Mouse (Mus musculus) frontal cortex, postnatal 10 days (tissue): Measurements from ENCODE around the gene Trim72.
"Not testable (repeated sequence)": the region's sequence is repeated elsewhere in the genome, so short reads cannot be mapped to it uniquely, and the experiment has no call there.

Source experiments
- DNase-seq, 2 experiments: peaks; one replicate each; pipeline ENCODE4 v3.0.0; 2022; ENCODE audit warnings: low spot score in 2 of 2, mixed read lengths in 1 of 2

Trim72 gene

DNA sequence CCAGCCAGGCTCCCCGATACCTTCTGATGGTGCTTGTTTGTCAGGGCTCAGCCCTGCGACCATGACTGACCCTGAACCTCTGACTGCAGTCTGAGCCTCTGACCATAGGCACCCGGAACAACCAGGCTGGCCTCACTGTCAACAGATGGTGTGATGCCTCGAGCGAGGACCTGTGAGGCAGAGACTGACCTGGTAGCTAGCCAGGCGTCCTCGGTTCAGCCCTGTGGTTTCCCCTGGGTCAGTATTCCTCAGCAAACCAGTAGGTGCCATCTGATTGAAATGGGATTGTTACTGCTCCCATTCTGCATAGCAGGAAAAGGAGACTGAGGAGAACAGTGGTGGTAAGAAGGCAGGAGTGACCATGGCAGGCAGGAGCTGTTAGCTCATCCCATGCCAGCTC lies 2.4 kb downstream of the Trim72 start:
- DNase-seq, result no peak

DNA sequence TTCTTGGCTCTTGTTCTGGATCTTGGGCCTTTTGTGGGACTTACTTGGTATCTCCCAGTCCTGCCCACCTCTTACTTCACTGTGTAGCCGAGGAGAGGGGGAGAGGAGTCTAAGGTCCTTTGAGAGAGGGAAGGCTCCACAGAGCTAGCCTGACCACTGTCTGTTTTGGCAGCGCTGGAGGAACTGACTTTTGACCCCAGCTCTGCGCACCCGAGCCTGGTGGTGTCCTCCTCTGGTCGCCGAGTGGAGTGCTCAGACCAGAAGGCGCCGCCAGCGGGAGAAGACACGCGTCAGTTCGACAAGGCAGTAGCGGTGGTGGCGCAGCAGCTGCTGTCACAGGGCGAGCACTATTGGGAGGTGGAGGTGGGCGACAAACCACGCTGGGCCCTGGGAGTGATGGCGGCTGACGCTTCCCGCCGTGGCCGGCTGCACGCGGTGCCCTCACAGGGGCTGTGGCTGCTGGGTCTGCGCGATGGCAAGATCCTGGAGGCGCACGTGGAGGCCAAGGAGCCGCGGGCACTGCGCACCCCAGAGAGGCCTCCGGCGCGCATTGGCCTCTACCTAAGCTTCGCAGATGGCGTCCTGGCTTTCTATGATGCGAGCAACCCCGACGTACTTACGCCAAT lies 6.1 kb downstream of the Trim72 start:
- no peak for DNase-seq

DNA sequence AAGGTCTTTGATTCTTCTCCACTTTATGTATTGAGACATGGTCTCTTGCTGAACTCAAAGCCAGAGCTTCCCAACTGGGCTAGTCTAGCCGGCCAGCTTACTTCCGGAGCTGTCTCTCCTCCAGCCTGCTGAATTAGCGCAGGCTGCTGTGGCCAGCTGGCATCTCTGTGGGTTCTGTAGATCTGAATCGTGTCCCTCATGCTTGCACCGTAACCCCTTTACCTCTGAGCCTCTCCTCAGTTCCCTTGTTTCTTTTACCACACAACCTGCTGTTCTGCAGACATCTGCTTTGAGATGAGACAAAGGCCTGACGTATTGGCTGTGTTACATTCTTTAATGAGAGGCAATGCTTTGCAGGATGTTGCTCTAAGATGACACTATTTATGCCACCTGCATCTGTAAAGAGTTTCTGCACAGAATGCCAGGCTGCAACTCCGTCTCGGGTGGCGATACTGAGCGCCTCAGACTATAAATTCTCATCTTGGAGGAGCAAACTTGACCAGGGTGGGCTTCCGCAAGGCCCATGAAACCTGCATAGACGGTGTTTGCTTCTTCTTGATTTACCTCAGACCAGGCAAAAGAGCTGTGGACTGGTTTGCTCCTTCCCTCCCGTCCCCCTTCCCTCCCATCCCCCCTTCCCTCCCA lies 8.5 kb downstream of the Trim72 start:
- DNase-seq, result no peak

DNA sequence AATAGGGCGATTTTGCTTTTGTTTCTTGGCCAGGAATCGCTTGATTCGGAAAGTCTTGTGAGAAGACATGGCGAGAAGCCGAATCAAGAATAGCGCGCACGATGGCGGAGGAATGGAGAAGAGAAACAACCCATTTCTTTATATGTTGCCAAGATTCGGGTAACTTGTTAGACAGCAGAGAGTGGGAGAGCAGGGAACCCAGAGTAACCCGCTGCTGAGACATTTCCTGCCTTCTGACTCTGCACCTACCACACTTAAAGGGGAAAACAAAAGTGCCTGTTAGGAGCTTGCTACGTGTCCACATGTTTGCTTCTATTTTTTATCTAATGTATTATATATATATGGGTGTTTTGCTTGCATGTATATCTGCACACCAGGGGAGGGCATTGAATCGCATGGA lies 9.4 kb downstream of the Trim72 start:
- DNase-seq, result no peak

DNA sequence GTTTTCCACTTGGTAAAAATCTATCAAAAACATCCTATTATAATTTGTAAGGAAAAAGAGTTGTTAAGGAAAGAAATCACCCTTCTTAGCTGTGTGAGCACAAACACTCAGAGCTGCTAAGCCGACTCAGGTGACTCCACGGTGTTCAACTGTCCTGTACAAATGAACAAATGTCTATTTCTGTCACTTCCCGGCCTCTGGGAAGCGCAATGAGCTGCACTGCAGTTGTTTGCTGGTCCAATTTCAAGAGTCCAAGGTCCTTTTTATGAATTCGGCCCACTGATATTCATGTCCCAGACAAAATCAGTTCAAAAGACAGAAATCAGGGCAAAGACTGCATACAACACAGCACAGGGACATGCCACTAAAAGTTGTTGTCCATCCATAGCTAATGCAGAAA lies 12.4 kb downstream of the Trim72 start:
- DNase-seq, result not testable (repeated sequence)

DNA sequence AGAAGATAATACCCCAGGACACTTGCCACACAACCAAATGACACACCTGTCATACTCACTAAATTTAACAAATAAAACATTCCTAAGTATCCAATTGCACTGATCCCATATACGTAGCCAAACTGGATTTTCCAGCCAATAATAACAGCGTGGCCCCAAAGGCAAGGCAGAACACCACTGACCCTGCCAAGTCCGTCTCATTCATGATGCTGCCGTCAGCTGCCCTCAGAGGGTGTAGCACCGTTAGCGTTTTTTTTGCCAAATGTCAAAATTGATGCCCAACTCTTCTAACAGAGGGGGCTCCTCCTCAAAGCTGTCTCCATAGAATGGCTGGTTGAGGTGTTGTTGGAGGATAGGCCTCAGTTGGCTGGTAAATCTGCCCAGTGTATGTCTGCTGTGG lies 12.9 kb downstream of the Trim72 start:
- DNase-seq, result no peak

DNA sequence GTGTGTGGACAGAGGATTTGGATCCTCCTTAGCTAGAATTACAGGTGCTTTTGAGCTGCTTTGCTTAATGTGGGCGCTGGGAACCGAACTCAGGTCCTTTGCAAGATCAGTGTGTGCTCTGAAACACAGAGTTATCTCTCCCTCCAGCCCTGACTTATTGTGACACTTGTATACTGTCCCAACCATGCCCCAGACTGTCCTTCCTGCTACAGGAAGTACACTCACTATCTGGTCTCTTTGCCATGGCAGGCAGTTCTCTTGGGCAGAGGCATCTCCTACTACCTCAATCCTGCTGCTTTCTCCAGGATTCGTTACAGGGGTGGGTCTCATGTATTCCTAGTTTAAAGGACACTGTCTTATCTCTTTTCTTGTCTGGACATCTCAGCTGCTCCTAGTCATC lies 14.5 kb downstream of the Trim72 start:
- DNase-seq, result no peak

DNA sequence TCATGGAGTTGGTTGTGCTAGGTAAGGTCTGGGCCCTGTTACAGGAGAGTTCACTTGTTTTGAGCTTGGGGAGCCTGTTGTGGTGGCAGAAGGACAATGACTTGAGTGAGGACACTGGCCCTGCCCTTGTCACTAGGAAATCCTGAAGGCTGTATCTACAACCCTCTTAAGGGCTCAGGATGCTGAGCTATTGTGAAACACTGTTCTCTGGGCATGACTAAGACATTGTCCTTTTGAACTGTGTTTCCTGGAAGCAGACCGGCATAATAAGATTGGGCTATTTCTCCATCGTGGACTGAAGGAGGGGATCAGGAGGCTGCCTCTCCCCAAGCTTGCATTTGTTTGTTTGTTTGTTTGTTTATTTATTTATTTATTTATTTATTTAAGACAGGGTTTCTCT lies 15.4 kb downstream of the Trim72 start:
- DNase-seq, result no peak

DNA sequence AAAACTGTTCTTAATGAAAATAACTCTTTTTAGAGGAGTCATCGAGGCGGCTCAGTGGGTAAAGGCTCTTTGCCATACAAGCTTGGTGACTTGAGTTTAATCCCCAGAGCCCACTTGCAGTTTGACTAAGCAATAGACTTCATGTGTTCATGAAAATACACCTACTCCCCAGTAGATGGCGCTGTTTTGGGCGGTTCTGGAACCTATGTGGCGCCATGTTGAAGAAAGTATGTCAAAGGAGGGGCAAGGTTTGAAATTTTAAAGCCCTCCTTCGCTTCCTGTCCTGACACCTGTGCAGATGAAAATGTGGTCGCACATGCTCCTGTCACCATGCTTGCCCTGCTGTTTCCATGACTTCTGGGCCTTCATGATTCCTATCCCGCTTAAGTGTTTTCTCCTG lies 19.2 kb downstream of the Trim72 start:
- DNase-seq, result no peak

DNA sequence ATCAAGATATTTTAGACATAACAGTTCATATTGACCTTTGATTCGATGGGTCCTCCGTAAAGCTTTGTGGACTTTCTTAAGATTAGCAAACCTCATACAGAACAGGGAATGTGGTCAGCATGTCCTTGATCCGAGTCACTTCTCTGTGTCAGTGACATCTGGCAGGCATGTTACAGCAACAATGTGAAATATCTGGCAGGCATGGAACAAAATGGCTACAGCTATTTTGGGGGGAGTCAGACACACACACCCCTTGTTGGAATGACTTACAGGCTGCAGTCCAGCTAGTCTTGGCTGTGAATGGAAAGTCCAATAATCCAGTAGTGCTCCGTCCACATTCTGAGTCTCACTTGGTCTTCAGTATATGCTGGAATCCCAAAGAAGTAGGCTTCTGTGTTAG lies 19.8 kb downstream of the Trim72 start:
- no peak for DNase-seq

DNA sequence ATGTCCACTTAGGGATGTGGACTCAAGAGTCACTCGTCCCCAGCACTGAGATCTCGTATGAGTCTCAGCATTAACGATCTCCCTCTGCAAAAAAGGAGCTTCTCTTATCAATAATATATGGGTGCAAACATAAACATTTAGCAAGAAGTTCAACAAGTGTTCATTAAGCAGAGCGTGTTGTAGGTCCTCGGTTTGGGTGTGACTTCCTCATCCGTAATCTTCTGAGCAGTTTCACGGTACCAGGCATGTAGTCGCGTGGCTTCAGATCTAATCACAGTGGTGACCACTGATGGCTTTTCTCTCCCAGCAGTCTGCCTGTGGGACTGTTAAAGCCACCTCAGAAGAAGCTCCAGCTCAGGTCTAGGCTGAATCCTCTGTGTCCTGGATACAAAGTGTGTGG lies 20.6 kb downstream of the Trim72 start:
- no peak for DNase-seq

DNA sequence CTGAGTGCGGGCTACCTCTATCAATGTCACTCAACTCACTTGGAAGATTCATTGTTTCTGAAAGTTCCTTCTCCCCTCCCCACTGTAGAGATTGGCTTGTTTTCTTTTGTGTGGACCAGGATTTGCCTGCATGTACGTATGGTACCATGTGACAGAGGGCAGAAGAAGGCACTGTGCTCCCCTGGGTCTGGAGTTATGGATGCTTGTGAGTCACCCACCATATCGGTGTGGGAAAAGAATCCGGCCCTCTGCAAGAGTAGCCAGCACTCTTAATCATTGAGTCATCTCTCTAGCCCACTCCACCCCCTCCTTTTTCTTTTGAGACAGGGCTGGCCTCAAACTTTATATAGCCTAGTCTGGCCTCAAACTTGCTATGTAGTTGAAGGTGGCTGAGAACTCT lies 21.2 kb downstream of the Trim72 start:
- no peak for DNase-seq

DNA sequence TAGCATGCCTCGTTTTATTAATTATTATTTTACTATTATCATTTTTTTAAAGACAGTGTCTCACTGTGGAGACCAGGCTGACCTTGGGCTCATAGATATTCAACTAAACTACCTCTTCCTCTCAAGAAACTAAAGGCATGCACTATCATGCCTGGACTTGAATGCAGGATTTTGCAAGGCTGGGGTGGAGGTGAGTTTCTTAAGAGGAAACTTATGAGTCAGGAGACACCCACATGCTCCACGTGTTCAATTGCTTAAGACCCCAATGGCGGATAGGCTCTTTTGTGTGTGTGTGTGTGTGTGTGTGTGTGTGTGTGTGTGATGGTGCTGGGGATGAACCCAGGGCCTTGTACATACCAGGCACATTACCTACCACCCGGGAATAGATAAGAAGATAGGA lies 21.6 kb downstream of the Trim72 start:
- no peak for DNase-seq

DNA sequence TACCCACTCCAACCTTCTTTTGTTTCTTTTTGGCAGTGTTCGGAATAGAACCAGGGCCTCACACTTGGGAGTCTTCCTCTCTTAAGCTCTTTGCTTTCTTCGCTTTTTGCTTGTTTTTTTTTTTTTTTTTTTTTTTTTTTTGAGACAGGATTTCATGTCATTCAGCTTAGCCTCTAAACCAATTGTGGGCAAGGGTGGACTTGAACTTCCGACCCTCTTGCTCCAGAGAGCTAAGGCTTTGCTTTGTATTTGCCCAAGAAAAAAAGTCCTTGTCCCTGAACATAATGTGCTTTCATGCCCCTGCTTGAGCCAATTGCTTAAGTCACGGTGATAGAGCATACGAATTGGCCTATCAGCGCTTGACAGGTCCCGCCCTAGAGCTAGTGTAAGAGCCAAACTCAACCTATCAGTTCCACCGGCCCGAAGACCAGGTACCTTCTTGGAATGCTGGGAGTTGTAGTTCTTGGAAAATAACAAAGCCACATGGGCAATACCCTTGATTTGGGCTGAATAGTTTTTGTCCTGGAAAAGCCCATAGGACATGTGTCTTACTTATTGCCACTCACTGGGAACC lies 27.7 kb downstream of the Trim72 start:
- no peak for DNase-seq

DNA sequence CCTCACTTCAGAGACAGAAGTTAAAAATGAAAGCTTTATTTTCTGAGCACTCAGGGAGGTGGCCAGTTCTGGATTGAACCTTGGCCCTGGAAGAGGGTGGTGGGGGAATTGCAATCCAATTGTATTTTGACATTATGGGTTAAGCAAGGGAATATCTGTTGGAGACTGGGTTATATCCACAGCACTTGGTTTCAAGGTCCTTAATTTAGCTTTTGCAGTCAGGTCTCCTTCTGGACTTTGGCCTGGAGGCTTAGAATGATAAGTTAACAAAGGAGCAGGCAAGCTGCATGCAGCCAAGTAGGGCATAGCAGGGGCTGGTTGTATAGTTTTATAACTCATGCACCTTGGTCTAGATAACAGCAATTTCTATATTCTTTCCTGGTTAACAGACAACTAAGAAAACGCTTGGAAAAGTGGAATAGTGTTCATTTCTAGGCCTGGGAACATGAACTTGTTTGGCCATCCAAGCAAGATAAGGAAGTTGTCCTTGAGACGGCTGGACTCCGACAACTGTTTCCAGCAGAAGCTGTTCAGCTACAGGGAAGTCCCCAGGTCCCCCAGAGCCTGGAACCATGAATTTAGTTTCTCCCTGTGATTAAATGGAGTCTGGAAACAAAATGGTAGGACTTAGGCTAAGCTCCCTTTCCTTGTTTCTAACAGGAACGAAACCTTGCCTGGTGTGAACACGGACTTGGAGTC lies 28.7 kb downstream of the Trim72 start:
- DNase-seq, result no peak

DNA sequence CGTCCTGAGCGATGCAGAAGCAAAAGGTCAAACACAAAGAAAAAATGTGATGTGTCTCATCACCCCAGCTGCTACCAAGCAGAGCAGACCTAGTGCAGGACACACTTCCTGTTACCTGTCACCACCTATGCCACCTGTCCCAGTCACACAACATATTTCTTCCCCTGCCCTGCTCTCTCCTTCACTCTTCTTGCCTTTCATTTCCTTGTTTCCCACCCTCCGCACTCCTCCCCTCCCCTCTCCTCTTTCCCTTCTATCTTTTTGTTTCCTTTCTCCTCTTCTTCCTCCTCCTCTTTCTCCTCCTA lies 29.2 kb downstream of the Trim72 start:
- no peak for DNase-seq

DNA sequence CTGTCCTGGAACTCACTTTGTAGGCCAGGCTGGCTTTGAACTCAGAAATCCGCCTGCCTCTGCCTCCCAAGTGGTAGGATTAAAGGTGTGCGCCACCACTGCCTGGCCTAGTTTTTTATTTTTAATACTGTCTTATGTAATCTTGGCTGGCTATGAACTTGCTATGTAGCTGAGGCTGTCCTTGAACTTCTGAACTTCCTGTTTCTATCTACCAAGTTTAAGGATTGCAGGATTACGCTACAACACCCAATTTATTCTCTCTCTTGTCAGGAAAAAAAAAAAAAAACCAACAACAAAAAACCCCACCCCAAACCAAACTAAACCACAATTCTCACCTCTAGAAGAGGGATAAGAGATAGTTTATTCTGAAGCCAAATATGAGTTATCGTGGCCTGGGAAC lies 29.9 kb downstream of the Trim72 start:
- no peak for DNase-seq

DNA sequence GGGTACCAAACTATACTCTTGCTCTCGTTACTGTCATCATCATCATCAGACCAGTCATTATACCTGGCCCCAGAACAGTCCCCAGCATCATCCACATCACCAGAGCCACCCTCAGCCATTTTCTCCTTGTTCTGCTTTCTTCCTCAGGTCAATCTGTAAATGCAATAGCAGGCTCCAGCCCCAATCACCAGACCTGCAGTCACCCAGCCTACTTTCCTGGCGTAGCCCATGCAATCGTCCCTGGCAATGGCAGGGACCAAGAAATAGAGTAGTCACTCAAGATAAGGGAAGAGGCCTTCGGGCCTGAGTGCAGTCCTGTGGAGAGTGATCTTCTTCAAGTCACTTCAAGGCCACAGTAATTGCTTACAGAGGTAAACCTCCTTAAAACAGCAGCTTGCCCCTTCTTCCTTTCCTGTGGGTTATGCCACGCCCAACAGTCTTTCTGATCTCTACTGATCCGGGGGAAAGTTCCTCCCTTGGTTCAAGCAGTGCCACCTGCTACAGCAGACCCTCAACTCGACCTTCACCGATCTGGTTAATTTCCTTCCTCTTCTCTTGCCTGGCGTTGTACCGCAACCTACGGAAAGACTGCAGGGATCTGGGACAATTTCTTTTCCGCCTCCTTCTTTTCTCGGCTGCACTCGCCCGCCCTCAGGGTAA lies 38.5 kb downstream of the Trim72 start:
- DNase-seq, result not testable (repeated sequence)

DNA sequence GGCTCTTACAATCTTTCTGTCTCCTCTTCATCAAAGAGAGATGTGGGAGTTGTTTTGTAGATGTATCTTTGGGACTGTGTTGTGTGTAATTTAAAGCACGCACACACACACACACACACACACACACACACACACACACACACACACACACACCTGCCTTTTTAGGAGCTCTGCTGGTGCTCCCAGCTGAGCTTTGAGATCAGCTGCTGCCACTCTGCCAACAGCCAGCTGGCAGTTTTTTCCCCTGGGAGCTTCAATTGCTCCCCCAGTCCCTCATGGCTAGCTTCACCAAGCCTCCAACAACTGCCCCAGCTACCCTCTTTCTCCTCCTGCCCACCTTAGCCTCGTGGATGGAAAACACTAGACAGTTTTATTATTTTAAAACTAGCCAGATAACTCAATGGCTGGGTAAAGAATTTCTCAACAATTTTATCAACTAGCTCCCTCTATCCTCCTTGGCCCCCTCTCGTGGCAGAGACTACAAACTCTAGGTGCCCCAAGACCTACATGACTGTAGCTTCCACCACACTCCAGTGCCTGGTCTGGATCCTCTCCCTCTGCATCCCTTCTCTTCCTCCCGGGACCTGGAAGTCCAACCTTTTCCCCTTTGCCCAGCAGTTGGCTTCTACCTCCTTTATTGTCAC lies 40.5 kb downstream of the Trim72 start:
- no peak for DNase-seq

DNA sequence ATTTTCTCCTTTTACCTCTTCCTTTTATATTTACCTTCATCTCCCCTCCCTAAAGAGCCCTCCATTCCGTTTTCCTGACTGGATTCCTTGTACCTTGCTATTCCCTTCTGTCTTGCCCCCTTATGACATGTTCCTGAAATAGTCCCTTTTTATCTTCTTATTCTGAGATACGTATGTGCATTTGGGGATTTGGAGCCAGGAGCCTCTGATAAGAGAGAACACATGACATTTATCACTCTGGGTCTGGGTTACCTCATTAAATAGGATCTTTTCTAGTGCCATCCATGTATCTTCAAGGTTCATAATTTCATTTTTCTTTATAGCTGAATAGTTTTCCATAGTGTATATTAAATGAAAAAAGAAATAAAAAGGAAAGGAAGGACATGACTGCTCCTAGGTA lies 41.9 kb downstream of the Trim72 start:
- no peak for DNase-seq

DNA sequence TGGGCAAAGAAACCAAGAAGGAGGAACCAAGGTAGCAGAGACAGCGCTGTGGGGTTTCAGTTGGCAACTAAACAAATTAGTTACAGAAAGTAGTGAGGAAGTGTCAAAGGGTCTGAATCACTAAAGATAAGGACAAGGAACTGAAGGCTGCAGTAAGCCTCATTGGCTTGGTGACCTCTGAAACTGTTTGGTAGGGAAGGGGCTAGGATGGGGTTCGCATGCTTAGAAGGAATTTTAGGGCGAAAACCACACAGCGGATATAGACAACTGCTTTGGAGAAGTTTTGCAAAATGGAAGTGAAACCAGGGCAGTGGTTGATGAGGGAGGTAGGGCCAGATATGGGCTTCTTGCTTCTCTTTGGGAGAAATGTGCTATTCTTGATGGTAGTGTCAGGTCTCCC lies 45.1 kb downstream of the Trim72 start:
- DNase-seq, result no peak

DNA sequence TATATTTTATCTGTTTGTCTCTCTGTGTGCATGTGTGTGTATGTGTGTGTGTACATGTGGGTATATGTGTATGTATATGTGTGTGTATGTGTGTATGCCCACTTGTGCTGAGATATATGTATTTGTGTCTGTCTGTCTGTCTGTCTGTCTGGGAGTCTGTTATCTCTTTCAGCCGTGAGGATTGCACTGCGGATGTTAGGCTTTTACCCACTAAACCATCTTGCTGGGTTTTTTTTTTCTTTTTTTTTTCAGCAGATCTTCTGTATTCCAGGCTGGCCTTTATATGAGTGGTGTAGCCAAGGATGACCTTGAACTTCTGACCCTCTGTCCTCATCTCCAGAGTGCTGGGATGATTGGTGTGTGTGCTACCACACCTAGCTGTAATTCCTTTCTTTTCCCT lies 45.5 kb downstream of the Trim72 start:
- DNase-seq, result no peak
